Mouse (Mus musculus): ENCODE data around the gene Ugt1a5.

The Ugt1a5 gene

DNA sequence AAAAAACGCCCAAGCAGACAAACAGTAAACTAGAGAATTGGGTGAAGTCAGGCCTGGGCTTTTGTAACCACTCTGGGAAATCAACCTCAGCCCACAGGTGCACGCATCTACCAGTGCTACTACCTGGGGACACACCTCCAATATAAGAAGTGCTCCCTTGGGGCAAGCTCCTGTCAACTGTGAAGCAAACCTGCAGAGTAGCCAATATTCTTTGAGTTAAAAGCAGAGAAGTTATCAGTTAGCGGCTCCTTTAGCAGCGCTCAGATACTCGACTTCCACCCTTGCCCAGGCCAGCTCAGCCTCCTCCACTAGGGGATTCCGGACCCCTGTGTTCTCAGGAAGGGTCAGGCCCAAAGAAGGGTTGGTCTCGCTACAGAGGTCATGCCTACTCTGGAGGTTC, 95.9 kb downstream of the Ugt1a5 start:
- no peak for DNase-seq (ENCODE audit: low read depth, low spot score)

DNA sequence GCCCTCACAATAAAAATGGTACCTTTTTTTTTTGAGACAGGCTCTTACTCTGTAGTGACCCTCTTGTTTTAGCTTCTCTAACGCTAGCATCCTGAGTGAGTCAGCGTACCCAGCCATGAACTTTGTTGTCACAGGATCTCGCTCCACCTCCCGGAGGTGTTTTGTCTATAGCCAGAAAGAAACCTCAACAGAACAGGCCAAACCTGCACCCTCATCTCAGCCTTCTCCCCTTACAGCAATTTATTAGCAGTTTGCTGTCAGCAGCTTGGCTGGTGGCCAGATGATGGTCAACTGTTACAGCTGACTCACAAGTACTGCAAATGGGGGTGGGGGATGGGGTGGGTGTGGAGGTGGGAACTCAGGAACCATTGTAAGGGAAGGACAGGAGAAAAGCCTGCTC, 96.4 kb downstream of the Ugt1a5 start:
- DNase-seq (ENCODE audit: low read depth, low spot score): no peak

DNA sequence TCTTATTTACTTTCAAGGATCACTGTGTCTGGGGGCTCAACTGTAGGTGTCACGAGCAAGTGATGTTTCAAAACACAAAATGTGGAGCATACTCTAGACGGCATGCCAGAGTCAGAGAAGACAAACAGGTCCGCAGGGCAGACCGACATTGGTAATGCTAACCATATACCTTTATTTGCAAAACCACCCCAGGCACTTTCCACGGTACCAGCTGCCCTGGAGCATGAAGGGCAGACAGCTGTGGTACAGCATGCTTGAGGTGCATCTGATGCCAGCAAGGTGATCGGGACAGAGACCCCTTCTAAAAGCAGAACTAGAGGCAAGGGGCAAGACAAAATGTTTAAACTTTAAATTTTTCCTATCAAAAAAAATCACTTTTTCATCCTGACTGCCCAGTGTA, 97.1 kb downstream of the Ugt1a5 start:
- DNase-seq (ENCODE audit: low read depth, low spot score): no peak

DNA sequence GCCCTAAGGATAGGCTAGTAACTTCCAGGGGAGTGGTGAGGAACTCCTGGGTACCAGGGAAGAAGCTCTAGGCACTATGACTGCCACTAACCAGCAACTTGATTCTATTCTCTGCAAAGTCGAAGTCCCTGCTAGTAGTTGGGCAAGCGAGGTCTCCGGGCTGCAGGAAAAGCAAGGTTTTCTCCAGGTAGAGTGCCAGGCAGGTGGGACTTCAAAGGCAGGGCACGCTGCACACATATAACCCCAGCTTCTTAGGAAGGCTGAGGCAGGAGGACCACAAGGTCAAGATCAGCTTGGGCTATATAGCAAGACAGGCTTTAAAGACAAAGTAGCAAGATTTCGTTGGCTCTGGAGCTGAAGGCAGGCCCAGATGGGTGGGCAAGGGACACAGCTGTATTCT, 98.0 kb downstream of the Ugt1a5 start:
- no peak for DNase-seq (ENCODE audit: low read depth, low spot score)

DNA sequence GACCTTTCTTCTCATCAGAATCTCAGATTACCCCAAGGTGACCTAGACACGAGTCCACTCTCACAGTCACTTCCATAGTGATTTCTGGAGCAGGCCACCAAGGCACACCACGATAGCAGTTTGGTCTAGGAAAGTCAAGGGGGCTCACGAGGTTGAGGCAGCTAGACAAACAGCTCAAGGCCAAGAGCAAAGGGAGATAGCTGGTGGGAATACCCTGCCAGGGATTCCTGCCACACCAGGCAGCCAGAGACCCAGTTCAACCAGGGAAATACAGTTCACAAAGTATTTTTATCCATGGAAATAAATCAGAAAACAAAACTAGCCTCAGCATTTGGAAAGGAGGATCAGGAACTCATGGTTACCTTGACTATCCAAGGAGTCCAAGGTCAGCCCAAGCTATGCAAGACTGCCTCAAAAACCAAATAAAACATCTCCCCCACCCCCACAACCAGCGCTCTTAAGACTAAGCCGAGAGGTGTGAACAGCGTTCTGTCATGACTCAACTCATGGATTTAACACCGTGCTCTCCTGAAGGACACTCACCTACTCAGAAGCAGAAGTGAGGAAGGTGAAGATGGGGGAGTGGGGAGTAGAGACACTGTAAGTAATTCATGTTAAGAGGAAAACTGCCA, 98.5 kb downstream of the Ugt1a5 start:
- no peak for DNase-seq (ENCODE audit: low read depth, low spot score)

DNA sequence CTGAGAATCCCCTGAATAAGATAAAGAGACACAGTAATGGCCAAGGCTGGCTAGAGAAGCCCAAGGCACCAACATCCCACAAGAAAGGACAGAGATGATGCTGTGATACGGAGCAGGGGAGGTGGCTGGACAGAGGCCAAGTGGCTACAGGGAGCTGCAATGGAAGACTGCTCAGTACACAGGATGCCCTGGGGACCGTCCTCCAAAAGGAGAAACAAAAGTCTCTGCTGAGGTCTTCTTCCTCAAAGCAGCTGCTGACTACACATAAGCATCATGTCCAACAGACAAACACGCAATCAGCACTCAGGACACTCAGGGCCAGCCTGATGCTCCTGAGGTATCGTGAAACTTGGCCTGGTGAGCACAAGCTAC, 99.0 kb downstream of the Ugt1a5 start:
- DNase-seq (ENCODE audit: low read depth, low spot score): no peak

DNA sequence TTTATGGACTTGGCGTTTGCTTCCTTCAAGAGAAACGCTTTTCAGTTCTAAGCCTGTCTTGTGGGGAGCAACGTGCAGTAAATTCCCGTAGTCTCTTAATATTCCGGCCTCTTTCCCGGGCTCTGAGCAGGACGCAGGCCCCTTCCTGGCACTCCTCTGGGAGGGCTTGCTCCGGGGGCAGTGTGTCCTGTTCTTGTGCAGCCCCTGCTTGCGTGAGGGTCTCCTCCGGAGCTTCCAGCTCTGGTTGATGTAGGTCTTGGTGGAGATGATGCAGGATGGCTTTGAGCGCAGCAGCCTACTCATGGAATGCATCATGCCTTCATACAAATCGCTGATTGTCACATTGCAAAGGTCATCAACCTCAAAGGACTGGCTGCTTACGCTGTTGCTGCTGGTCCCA, 100.3 kb downstream of the Ugt1a5 start:
- DNase-seq (ENCODE audit: low read depth, low spot score): no peak

DNA sequence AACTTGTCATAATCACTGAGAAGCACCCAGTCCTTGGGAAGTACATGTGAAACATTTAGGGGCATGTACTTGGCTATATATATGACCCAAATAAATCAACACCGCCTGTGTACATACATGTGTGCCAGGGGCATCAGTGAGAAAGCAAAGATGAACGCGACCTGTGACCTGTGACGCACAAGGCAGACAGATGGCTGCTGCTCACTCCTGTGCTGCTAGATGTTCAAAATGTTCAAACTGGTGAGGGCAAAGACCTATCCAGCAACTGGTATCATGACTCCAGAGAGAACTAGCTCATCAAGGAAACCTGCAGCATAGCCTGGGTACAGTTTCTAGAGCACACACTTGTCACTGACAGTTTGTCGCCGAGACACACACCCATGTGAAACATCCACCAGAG, 101.7 kb downstream of the Ugt1a5 start:
- DNase-seq (ENCODE audit: low read depth, low spot score): no peak

DNA sequence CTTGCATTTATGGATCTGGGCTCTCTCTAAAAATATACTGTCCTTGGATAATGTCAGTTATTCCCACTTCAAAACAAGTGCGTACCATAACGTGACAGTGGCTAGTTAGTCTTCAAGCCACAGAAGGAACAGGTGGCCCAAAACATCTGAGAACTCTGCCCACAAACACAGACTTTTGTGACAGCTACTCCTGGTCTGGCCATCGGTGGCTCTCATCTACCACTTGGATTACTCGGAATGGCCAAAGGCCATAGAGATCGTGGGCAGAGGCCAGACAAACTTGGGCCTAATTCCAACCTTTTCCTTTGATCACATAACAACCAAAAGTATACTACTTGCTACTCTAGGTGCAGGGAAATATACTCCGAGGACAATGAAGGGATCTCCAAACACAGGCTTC, 102.3 kb downstream of the Ugt1a5 start:
- no peak for DNase-seq (ENCODE audit: low read depth, low spot score)
